Mouse (Mus musculus) E14TG2a.4 (cell line): ENCODE data around the gene Mecp2.
A peak's percentile ranks its signal among the peaks of the same experiment; 100 is the strongest.

Source experiments
- H3K27me3 ChIP-seq: 2 replicates; pipeline ENCODE4 v1.6.1; 2014; ENCODE audit warnings: low read length, control low read depth; ENCODE audit not compliant: insufficient read depth
- H3K36me3 ChIP-seq: 2 replicates; pipeline ENCODE4 v1.6.1; 2014; ENCODE audit warnings: low read length, control low read depth; ENCODE audit not compliant: insufficient read depth
- H3K4me1 ChIP-seq: replicated peaks from 2 replicates; pipeline ENCODE4 v1.6.1; 2014; ENCODE audit warnings: low read depth, low read length, control low read depth
- H3K4me3 ChIP-seq: replicated peaks from 2 replicates; pipeline ENCODE4 v1.5.1; 2014; ENCODE audit warnings: mild to moderate bottlenecking, low read length
- H3K9me3 ChIP-seq: 2 replicates; pipeline ENCODE4 v1.6.1; 2014; ENCODE audit warnings: low read length, control low read depth
- CTCF ChIP-seq: conservative IDR thresholded peaks from 2 replicates; pipeline ENCODE4 v1.5.1; 2014; ENCODE audit warnings: low read length
- NANOG ChIP-seq: IDR thresholded peaks from 2 replicates; pipeline ENCODE4 v1.6.1; 2014; ENCODE audit warnings: borderline replicate concordance, low read length, mixed read lengths
- POU5F1 ChIP-seq: IDR thresholded peaks from 2 replicates; pipeline ENCODE4 v1.6.1; 2014; ENCODE audit warnings: low read length, borderline replicate concordance

Mecp2 gene

GRCm38 (mm10) chrX:73998911-73999869 lies 136.0 kb downstream of the Mecp2 start:
- Histone ChIP-seq H3K4me1 (peaks cover 35% of the 10 kb centered on the region), H3K9me3 (no peaks in the 10 kb centered on the region), H3K36me3 (no peaks in the 10 kb centered on the region), H3K4me3 (0 out of 2 replicates have a peak overlapping the region, but pooled peaks have one; percentile 13), H3K27me3 (no peaks in the 10 kb centered on the region)
- TF ChIP-seq NANOG (no peak), POU5F1 (no peak)

DNA sequence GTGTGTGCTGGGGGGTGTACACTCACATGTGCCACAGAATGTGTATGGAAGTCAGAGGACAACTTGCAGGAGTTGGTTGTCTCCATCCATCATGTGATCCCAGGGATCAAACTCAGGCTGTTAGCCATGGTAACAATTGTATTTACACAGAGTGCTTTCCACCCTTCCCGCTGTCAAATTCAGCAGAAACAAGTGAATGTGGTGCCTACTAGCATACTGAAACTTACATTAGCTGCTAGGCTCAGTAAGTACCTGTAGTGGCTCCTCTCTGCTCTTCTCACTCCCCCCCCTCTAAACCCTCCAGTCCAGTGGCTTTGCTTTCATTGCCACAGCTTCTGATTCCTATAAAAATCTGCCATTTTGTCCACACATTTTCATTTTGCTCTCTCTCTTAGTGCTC lies 157.4 kb downstream of the Mecp2 start:
- H3K36me3 ChIP-seq, result no peaks in the 10 kb centered on the region
- TF ChIP-seq CTCF, result no peak
- TF ChIP-seq NANOG, result no peak
- TF ChIP-seq POU5F1, result no peak
- 0 out of 2 replicates have a peak, but pooled peaks cover 3% of the 10 kb centered on the region for H3K4me1 ChIP-seq
- no peaks in the 10 kb centered on the region for H3K9me3 ChIP-seq
- H3K4me3 ChIP-seq, result no peak overlapping the region
- H3K27me3 ChIP-seq, result no peaks in the 10 kb centered on the region
